Comparison of ENCODE assay signal across 10 mouse cellular contexts in genomic region chr7:98678441-98678840, GRCm38 (mm10). TPM values are rescaled to one million over a fixed set of nuclear protein-coding genes. Genes with fewer than 3 reads are reported as not detected.
DNase-seq lines count a peak whose midpoint lies in the region; ATAC-seq and TF ChIP-seq lines count a peak whose summit lies in the region.
"Had no signal": no experiment of that assay in that cellular context is flagged by ENCODE, and none has a peak within 500 bp of the region (broad histone marks: within the 10 kb centered on the region; RNA-seq: fewer than 3 reads in every experiment).

No protein-coding gene starts in this region.

- peak overlapping the region; percentile 9 for H3K4me2 ChIP-seq in hindbrain, embryonic 14.5 days (replicated peaks)
- H3K4me2 ChIP-seq in hindbrain, embryonic 12.5 days (replicated peaks): no peak overlapping the region
- 0 out of 2 replicates have a peak overlapping the region, but pooled peaks have one; percentile 8 for H3K4me2 ChIP-seq in stomach, embryonic 14.5 days (replicated peaks; ENCODE audit: low read depth, low read length)
- no peak overlapping the region for H3K4me2 ChIP-seq in stomach, postnatal 0 days (replicated peaks; ENCODE audit: low read depth)
- 0 out of 2 replicates have a peak overlapping the region, but pooled peaks have one; percentile 18 for H3K4me2 ChIP-seq in hindbrain, postnatal 0 days (ENCODE audit: low read depth, low read length)
- peak overlapping the region; percentile 33 for H3K4me2 ChIP-seq in neural tube, embryonic 15.5 days
- H3K4me2 ChIP-seq: liver, embryonic 13.5 days had no signal

- H3K27ac ChIP-seq in hindbrain, embryonic 14.5 days: no peak overlapping the region
- no peak overlapping the region for H3K27ac ChIP-seq in hindbrain, embryonic 12.5 days
- H3K27ac ChIP-seq in stomach, embryonic 14.5 days (ENCODE audit: low read length): no peak overlapping the region
- no peak overlapping the region for H3K27ac ChIP-seq in stomach, postnatal 0 days (replicated peaks)
- no peak overlapping the region; the same call in 1 of the 2 replicates for H3K27ac ChIP-seq in hindbrain, postnatal 0 days
- peak overlapping the region; percentile 23; the same call in 1 of the 2 replicates for H3K27ac ChIP-seq in neural tube, embryonic 15.5 days (replicated peaks)
- H3K27ac ChIP-seq: forebrain, embryonic 10.5 days; liver, embryonic 13.5 days had no signal

- no peak for DNase-seq in hindbrain, embryonic 14.5 days (ENCODE audit: low spot score)
- no peak for DNase-seq in stomach, postnatal 0 days (ENCODE audit: low spot score)
- no peak for DNase-seq in hindbrain, postnatal 0 days (ENCODE audit: low spot score)
- no peak for DNase-seq in frontal cortex, postnatal 10 days (ENCODE audit: low spot score in 2 of 2)
- DNase-seq: liver, embryonic 13.5 days had no signal

- no peaks in the 10 kb centered on the region for H3K9me3 ChIP-seq in hindbrain, embryonic 14.5 days (ENCODE audit: control insufficient read depth, low read length)
- no peaks in the 10 kb centered on the region for H3K9me3 ChIP-seq in hindbrain, embryonic 12.5 days (replicated peaks)
- no peaks in the 10 kb centered on the region for H3K9me3 ChIP-seq in stomach, embryonic 14.5 days (ENCODE audit: control insufficient read depth, low read depth, low read length)
- no peaks in the 10 kb centered on the region for H3K9me3 ChIP-seq in stomach, postnatal 0 days (ENCODE audit: control insufficient read depth, low read length)
- H3K9me3 ChIP-seq in hindbrain, postnatal 0 days (ENCODE audit: low read length): no peaks in the 10 kb centered on the region
- H3K9me3 ChIP-seq in neural tube, embryonic 15.5 days (replicated peaks): no peaks in the 10 kb centered on the region
- H3K9me3 ChIP-seq: forebrain, embryonic 10.5 days; liver, embryonic 13.5 days had no signal

- no peak for TF ChIP-seq CTCF in stomach, postnatal 0 days (IDR thresholded peaks at IDR 0.05; ENCODE audit: low read depth)
- TF ChIP-seq CTCF in hindbrain, postnatal 0 days (IDR thresholded peaks at IDR 0.05; ENCODE audit: low read depth): no peak

- WGBS in hindbrain, embryonic 14.5 days: 71% methylated on average over 7 of the region's 7 CpGs
- 61% methylated on average over 7 of the region's 7 CpGs for whole genome bisulfite sequencing in hindbrain, embryonic 12.5 days
- WGBS in stomach, embryonic 14.5 days: 52% methylated on average over 7 of the region's 7 CpGs
- WGBS in stomach, postnatal 0 days: 51% methylated on average over 7 of the region's 7 CpGs
- WGBS in hindbrain, postnatal 0 days: 66% methylated on average over 7 of the region's 7 CpGs
- WGBS in neural tube, embryonic 15.5 days: 56% methylated on average over 7 of the region's 7 CpGs

- no peaks in the 10 kb centered on the region; the same call in 1 of the 2 replicates for H3K4me1 ChIP-seq in hindbrain, embryonic 14.5 days (replicated peaks; ENCODE audit: control insufficient read depth, insufficient read depth, low read length)
- 0 out of 2 replicates have a peak, but pooled peaks cover 6% of the 10 kb centered on the region for H3K4me1 ChIP-seq in hindbrain, embryonic 12.5 days
- no peaks in the 10 kb centered on the region for H3K4me1 ChIP-seq in stomach, embryonic 14.5 days (ENCODE audit: control insufficient read depth, insufficient read depth, low read length)
- H3K4me1 ChIP-seq in stomach, postnatal 0 days (replicated peaks; ENCODE audit: control insufficient read depth, insufficient read depth): no peaks in the 10 kb centered on the region
- no peaks in the 10 kb centered on the region for H3K4me1 ChIP-seq in hindbrain, postnatal 0 days (ENCODE audit: insufficient read depth, low read length)
- H3K4me1 ChIP-seq in neural tube, embryonic 15.5 days: peaks cover 10% of the 10 kb centered on the region

- H3K9ac ChIP-seq in hindbrain, embryonic 14.5 days: no peak overlapping the region
- no peak overlapping the region for H3K9ac ChIP-seq in hindbrain, embryonic 12.5 days
- no peak overlapping the region for H3K9ac ChIP-seq in stomach, embryonic 14.5 days (replicated peaks; ENCODE audit: low read depth, low read length)
- H3K9ac ChIP-seq in stomach, postnatal 0 days (ENCODE audit: low read length): no peak overlapping the region
- H3K9ac ChIP-seq in hindbrain, postnatal 0 days (replicated peaks; ENCODE audit: low read length): no peak overlapping the region
- no peak overlapping the region for H3K9ac ChIP-seq in neural tube, embryonic 15.5 days (replicated peaks)
- H3K9ac ChIP-seq: liver, embryonic 13.5 days had no signal

- no peak for TF ChIP-seq EP300 in stomach, postnatal 0 days (optimal IDR thresholded peaks at IDR 0.05)

- ATAC-seq in hindbrain, embryonic 14.5 days (ENCODE audit: low FRiP score): no peak
- ATAC-seq in hindbrain, embryonic 12.5 days (ENCODE audit: low FRiP score): no peak
- ATAC-seq in stomach, embryonic 14.5 days (ENCODE audit: insufficient number of reproducible peaks, insufficient read depth, low FRiP score, low read depth): no peak
- ATAC-seq in stomach, postnatal 0 days (ENCODE audit: low FRiP score, low TSS enrichment): no peak
- ATAC-seq in hindbrain, postnatal 0 days: no peak
- no peak for ATAC-seq in neural tube, embryonic 15.5 days (ENCODE audit: low FRiP score)
- no peak for ATAC-seq in megakaryocyte progenitor cell, adult 5-6 weeks (replicated peaks; ENCODE audit: poor library complexity)

- no peaks in the 10 kb centered on the region for H3K27me3 ChIP-seq in hindbrain, embryonic 14.5 days (ENCODE audit: control insufficient read depth, insufficient read depth, low read length)
- 0 out of 2 replicates have a peak, but pooled peaks cover 4% of the 10 kb centered on the region for H3K27me3 ChIP-seq in hindbrain, embryonic 12.5 days
- H3K27me3 ChIP-seq in stomach, embryonic 14.5 days (ENCODE audit: control insufficient read depth, insufficient read depth, low read length): no peaks in the 10 kb centered on the region
- no peaks in the 10 kb centered on the region for H3K27me3 ChIP-seq in stomach, postnatal 0 days (ENCODE audit: control insufficient read depth, insufficient read depth, low read length)
- no peaks in the 10 kb centered on the region for H3K27me3 ChIP-seq in hindbrain, postnatal 0 days (ENCODE audit: insufficient read depth, low read length)
- H3K27me3 ChIP-seq in neural tube, embryonic 15.5 days (replicated peaks): no peaks in the 10 kb centered on the region
- H3K27me3 ChIP-seq: liver, embryonic 13.5 days had no signal

- no peak overlapping the region for H3K4me3 ChIP-seq in hindbrain, embryonic 14.5 days (replicated peaks; ENCODE audit: low read length)
- no peak overlapping the region for H3K4me3 ChIP-seq in hindbrain, embryonic 12.5 days
- no peak overlapping the region for H3K4me3 ChIP-seq in stomach, embryonic 14.5 days (ENCODE audit: low read depth, low read length)
- H3K4me3 ChIP-seq in stomach, postnatal 0 days (ENCODE audit: low read depth, low read length): no peak overlapping the region
- no peak overlapping the region for H3K4me3 ChIP-seq in hindbrain, postnatal 0 days (ENCODE audit: low read length)
- H3K4me3 ChIP-seq in neural tube, embryonic 15.5 days (replicated peaks): no peak overlapping the region
- H3K4me3 ChIP-seq: forebrain, embryonic 10.5 days; liver, embryonic 13.5 days had no signal

- no peaks in the 10 kb centered on the region for H3K36me3 ChIP-seq in hindbrain, embryonic 14.5 days (replicated peaks; ENCODE audit: control insufficient read depth, insufficient read depth)
- no peaks in the 10 kb centered on the region for H3K36me3 ChIP-seq in hindbrain, embryonic 12.5 days
- no peaks in the 10 kb centered on the region for H3K36me3 ChIP-seq in stomach, embryonic 14.5 days (ENCODE audit: control insufficient read depth, insufficient read depth, low read length)
- H3K36me3 ChIP-seq in stomach, postnatal 0 days (ENCODE audit: control insufficient read depth, insufficient read depth, low read length): no peaks in the 10 kb centered on the region
- H3K36me3 ChIP-seq in hindbrain, postnatal 0 days (ENCODE audit: insufficient read depth, low read length): no peaks in the 10 kb centered on the region
- no peaks in the 10 kb centered on the region for H3K36me3 ChIP-seq in neural tube, embryonic 15.5 days
- H3K36me3 ChIP-seq: forebrain, embryonic 10.5 days; liver, embryonic 13.5 days had no signal

RNA-seq across cellular contexts. Expression of gene Emsy, which starts 21.9 kb away (rescaled TPM):
- polyA plus RNA-seq in hindbrain, embryonic 14.5 days (2014; fragmentation: Nextera tagmentation; extraction: Ambion mirVana): 39.3 and 45.7 TPM in 2 replicates
- 41.9 and 45.0 TPM in 2 replicates for polyA plus RNA-seq in hindbrain, embryonic 12.5 days (2016; fragmentation: Nextera tagmentation; extraction: Ambion mirVana)
- polyA plus RNA-seq in stomach, embryonic 14.5 days (2014; fragmentation: Nextera tagmentation; extraction: Ambion mirVana): 42.4 and 46.0 TPM in 2 replicates
- 5.0 and 6.3 TPM in 2 replicates for polyA plus RNA-seq in stomach, postnatal 0 days (2015; fragmentation: Nextera tagmentation; extraction: Ambion mirVana)
- 36.2 and 45.4 TPM in 2 replicates for total RNA-seq in hindbrain, postnatal 0 days (2014; rRNA removed)
- 18.0 and 18.3 TPM in 2 replicates for polyA plus RNA-seq in hindbrain, postnatal 0 days (2015; fragmentation: Nextera tagmentation; extraction: Ambion mirVana)
- 25.1 and 31.3 TPM in 2 replicates for polyA plus RNA-seq in neural tube, embryonic 15.5 days (2015; fragmentation: Nextera tagmentation; extraction: Ambion mirVana)
- total RNA-seq in megakaryocyte progenitor cell, adult 5-6 weeks (2015): 69.1 and 83.8 TPM in 2 replicates
- total RNA-seq in megakaryocyte progenitor cell, adult 5-6 weeks (2017): 23.5 and 26.0 TPM in 2 replicates

RNA-seq across cellular contexts. Expression of gene Thap12, which starts 24.5 kb away (rescaled TPM):
- polyA plus RNA-seq in hindbrain, embryonic 14.5 days (2014; fragmentation: Nextera tagmentation; extraction: Ambion mirVana): 53.6 and 59.9 TPM in 2 replicates
- 73.1 and 78.2 TPM in 2 replicates for polyA plus RNA-seq in hindbrain, embryonic 12.5 days (2016; fragmentation: Nextera tagmentation; extraction: Ambion mirVana)
- 55.9 and 61.7 TPM in 2 replicates for polyA plus RNA-seq in stomach, embryonic 14.5 days (2014; fragmentation: Nextera tagmentation; extraction: Ambion mirVana)
- 29.7 and 33.3 TPM in 2 replicates for polyA plus RNA-seq in stomach, postnatal 0 days (2015; fragmentation: Nextera tagmentation; extraction: Ambion mirVana)
- 49.6 and 49.7 TPM in 2 replicates for total RNA-seq in hindbrain, postnatal 0 days (2014; rRNA removed)
- polyA plus RNA-seq in hindbrain, postnatal 0 days (2015; fragmentation: Nextera tagmentation; extraction: Ambion mirVana): 50.4 and 51.6 TPM in 2 replicates
- 43.1 and 45.3 TPM in 2 replicates for polyA plus RNA-seq in neural tube, embryonic 15.5 days (2015; fragmentation: Nextera tagmentation; extraction: Ambion mirVana)
- 54.8 and 59.4 TPM in 2 replicates for total RNA-seq in megakaryocyte progenitor cell, adult 5-6 weeks (2015)
- 72.6 and 86.9 TPM in 2 replicates for total RNA-seq in megakaryocyte progenitor cell, adult 5-6 weeks (2017)

Comparison
In these comparisons a context has a peak if more than half of its experiments do, and no peak if none do; other contexts are left out.
1. H3K4me2 ChIP-seq: peak in hindbrain, embryonic 14.5 days (single experiment), stomach, embryonic 14.5 days (single experiment), hindbrain, postnatal 0 days (single experiment) and neural tube, embryonic 15.5 days (single experiment); none in hindbrain, embryonic 12.5 days (single experiment) and stomach, postnatal 0 days (single experiment).